Mouse (Mus musculus): ENCODE data around the gene Gins2.

Gene Gins2

DNA sequence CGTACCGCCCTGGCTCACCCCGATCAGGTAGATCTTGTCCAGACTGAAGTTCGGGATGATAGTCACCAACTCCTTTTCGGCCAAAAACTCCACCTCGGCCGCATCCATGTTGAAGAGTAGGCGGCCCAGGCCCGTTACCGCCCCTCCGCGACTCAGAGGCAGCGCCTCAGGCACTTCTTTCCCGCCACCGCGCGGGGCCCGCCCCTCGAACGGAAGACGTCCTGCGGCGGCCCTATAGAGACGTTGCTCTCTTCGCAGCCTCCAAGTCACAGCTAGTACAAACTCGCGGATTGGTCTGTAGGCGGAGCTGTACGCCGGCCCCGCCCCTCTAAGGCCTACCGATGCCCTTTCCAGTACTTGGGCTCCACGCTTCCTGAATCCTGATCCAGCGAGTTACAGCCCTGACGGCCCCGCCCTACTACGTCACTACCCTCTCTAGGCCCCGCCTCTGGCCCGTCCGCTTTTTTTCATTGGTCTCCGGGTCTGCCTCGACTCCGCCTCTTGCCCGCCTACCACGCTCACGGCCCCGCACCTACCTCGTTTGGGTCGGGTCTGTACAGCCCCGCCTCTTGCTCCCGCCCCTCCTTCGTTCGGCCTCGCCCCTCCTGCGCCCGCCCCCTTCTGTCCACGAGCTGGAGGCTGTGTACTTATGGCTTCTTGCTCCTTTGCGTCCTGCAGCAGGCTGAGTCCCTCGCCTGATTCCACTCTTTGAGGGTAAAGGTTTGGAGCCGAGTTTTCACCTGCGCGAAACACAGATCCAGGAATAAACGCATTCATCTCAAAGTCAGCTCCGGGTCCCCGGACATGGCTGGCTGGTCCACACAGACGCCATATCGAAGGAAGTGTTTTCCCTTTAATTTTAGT is at the start of gene Gins2:
TSS of gene Gins2 (minus strand) at position 397 of the 864 bp plus-strand sequence.
- peak; percentile 99 for DNase-seq (ENCODE audit: low spot score)

DNA sequence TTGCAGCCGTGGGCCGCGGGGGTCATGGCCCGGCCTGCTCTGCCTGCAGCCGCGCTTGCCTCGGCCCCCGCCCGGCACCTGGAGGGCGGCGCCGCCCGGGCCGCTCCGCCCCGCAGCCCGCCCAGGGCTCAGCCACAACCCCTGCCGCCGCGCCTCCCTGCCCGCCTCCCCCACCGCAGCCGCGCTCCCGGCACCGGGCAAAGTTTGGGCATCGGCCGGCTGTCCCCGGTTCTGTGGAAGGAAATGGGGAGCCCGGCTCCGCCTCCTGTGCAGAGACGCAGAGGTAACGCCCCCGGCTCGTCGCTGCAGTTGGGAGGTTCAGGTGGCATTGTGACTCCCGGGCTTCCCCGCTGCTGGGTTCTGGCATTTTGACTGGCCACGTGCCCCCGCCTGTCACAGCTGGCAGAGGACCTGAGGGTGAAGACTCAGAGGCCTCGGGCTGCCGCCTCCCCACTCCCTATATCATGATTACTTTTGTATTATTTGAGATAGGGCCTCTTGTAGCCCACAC is 45.3 kb upstream of the Gins2 start:
- peak; percentile 66 for DNase-seq (ENCODE audit: low spot score)

DNA sequence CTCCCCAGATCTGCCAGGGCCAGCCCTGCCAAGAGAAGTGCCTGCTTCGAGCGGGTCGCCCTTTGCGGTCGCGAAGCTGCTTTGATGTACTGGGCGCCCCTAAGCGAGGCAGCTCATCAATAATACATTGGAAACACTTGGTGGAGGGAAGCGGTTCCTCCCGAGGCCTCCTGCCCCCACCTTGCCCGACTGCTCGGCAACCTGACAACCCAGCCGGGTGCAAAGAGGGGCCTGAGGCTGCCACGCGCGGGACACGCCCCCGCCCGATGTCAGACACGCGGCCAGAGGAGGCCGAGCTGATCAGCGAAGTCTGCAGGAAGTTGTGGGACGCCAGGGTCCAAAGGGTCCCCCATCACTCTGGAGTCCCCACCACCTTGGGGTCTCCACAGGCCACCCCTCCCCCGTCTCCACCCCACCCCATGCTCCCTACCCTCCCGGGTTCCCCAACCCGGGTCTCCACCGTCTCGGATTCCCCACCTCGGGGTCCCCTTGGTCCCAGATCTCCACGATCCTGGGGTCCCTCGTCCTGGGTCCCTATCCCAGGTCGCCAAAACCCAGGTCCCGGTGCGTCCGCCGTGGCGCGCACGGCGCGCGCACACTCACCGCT is 44.7 kb upstream of the Gins2 start:
- DNase-seq (ENCODE audit: low spot score) = no peak

DNA sequence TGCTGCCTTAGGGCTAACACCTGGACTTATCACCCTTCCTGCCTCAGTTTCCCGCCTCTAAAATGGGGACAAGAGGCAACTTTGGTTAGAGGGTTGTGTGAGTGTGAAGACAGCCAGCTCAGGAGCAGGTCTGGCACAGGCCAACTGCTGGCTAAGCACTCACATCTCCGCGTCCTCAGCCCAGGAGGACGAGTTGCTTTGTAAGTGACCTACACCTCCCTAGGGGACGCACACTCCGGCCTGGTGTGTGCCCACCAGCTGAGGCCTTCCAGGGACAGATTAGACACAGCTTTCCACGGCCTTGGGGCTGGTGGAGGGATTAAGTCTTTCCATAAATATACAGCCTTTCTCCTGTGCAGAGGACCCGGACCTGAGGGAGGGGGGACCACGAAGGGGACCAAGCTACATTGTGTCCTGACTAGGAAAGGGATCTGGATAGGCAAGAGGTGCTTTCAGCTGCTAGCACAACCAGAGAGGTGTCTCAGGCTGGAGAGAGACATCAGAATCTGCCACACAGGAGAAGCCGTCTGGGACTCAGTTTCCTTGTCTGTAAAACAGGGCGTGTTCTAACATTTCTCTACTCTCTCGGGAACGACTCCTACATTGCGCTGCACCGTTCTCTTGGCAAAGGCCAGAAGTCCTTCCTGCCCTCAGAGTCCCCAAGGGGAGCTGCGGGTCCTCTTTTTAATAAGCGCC is 44.0 kb upstream of the Gins2 start:
- DNase-seq (ENCODE audit: low spot score) = no peak

DNA sequence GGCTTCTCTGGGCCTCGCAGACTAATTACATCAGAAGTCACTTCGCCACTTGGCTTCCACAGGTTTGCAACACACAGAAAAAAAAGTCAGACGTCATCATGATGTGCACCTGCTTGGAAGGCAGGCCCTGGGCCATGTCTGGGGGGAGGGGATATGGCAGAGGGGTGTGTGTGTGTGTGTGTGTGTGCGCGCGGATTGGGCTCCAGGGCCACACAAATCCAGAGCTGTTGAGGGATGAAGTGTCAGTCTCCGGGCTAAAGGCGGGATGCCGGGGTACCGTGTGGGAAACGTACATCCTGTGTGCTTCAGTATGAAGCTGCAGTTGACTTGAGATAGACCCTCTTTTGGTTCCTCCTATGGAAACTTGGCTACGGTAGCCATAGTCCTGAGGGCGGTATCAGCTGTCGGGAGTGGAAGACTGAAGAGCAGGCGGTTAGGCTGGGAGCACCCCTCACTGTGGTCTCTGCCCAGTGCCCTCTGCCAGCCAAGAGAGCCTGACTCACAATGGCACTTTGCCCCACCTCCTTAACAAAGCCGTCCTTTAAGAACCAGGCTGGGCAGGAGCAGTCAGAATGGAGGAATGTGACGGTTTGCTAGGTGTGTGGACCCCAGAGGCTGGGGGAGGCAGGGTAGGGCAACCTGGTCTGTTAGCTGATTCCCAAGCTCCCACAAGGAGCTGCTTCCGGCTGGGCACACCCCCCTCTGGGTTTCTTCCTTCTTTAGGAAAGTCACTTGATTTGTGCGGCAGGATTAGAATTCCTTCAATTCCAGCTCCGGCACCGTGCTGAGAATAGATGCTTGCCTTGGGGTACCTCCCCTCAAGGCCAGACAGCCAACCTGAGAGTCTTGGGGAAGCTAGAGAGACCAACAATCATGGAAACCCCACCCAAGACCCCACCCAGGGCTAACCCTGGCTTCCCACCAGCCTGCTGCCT is 42.6 kb upstream of the Gins2 start:
- no peak for DNase-seq (ENCODE audit: low spot score)

DNA sequence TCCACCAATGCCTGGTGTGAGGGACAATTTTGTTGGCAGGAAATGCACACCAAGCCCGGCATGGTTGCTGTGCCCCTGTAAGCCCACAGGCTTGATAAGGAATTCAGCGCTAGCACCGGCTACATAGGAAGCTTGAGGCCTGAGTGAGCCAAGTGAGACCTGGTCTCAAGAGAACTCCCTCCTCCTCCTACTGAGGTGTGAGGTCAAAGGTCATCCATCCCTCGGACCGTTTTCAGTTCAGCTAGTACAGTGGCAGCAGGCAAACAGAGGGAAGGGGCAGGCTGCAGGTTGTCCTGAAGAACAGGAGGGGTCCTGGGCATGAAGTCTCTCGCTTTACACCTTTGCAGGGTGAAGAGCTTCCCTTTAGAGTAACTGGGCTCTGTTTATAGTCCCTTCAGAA is 41.7 kb upstream of the Gins2 start:
- DNase-seq (ENCODE audit: low spot score) = no peak

DNA sequence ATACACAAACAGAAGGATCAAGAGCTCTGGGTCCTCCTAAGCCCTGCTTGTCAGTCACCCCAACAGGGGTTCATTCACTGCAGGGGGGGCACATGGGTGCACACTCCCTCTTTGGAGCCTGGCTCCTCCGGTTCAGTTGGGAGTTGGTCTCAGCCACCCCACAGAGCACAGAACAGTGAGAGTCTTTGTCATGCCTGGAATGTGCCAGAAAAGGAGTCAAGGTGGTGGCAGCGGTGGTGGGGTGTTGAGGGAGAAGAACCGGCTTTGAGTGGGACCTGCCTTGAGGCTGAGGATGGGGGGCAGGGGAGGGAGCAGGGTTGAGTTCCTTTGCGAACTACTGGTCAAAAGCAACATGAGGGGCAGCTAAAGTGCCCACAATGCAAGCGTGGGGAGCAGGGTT is 40.9 kb upstream of the Gins2 start:
- no peak for DNase-seq (ENCODE audit: low spot score)

DNA sequence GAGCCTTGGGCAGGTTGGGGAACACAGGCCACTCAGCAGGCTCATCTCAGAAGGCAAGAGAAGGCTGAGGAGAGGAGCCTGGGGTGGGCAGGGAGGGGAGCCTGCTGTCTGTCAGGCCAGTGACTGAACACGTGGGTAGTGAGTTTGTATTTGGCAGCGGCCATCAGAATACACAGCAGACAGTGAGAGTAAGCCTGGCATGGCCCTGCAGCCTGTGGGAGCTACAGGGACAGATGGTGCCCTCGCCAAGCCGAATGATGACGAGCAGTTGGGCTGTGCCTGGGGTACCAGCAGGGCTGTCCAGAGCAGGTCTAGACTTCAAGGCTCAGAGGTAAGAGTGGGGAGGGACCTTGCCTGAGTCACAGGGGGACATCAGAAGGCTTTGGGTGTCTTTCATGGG is 38.2 kb upstream of the Gins2 start:
- DNase-seq (ENCODE audit: low spot score) = no peak

DNA sequence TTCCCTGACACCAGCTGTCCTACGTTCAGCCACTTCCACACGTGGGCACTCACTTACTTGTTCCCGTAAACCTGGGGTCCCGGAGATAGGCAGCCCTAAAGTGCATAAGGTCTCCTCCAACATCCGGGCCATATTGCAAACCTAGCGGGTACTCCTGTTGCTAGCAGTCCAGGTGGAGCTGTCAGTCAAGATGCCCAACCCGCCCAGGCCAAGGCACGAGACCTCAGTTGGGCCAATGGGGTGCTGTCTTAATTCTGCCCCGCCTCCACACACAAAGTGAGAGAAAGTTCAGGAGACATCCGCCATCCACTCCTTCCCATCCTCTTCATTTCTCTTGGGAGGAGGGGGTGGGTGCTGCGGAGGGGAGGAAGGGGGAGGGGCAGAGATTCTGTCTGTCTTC is 37.4 kb upstream of the Gins2 start:
- DNase-seq (ENCODE audit: low spot score) = no peak

DNA sequence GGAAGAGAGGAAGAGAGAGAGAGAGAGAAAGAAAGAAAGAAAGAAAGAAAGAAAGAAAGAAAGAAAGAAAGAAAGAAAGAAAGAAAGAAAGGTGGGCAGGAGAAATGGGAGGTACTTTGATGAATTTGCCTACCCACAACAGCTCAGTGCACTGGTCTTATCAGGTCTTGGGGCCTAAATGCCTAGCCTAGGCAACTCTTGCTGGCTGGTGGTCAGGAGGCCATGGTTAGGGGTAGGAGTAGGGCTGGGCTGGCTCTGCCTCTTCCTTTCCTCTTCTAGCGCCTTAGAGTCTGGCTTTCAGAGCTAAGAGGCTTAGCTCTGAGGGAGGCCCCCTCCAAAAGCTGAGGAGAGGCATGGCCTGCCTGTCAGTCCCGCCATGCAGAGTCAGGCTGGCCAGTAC is 34.5 kb upstream of the Gins2 start:
- DNase-seq (ENCODE audit: low spot score) = no peak

DNA sequence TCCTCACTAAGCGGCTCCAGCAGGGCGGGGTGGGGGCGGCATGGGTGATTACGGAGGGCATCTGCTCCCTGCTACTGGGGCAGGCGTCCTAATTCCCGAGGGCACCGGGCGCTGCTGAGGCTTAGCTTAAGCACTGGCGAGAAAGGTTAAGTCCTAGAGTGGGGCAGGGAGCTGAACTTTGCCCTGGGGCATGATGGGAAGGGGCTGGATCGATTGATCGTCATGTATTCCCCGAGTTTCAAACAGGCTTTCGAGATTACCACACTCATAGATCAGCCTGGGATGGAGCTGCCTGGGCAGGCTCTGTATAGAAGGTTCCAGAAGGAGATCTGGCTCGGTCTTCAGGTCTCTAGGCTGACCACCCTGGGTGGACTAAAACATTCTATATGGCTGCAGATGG is 33.1 kb upstream of the Gins2 start:
- no peak for DNase-seq (ENCODE audit: low spot score)

DNA sequence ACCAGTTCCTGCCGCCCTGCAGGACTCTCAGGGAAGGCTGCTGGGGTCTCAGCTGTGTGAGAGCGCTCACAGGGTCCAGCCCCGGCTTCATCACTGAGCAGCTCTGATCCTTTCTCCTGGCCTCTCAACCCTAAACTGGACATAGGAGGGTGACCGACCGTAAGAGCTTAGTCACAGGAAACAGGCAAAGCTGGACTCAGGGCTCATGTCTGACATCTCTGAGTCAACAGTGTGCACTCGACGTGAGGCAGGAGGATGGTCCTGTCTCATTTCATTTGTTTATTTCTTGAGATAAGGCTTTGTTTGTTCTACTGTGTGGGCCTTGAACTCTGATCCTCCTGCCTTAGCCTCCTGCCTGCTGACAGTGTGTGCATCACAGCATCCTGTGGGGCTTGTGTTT is 31.3 kb upstream of the Gins2 start:
- no peak for DNase-seq (ENCODE audit: low spot score)

DNA sequence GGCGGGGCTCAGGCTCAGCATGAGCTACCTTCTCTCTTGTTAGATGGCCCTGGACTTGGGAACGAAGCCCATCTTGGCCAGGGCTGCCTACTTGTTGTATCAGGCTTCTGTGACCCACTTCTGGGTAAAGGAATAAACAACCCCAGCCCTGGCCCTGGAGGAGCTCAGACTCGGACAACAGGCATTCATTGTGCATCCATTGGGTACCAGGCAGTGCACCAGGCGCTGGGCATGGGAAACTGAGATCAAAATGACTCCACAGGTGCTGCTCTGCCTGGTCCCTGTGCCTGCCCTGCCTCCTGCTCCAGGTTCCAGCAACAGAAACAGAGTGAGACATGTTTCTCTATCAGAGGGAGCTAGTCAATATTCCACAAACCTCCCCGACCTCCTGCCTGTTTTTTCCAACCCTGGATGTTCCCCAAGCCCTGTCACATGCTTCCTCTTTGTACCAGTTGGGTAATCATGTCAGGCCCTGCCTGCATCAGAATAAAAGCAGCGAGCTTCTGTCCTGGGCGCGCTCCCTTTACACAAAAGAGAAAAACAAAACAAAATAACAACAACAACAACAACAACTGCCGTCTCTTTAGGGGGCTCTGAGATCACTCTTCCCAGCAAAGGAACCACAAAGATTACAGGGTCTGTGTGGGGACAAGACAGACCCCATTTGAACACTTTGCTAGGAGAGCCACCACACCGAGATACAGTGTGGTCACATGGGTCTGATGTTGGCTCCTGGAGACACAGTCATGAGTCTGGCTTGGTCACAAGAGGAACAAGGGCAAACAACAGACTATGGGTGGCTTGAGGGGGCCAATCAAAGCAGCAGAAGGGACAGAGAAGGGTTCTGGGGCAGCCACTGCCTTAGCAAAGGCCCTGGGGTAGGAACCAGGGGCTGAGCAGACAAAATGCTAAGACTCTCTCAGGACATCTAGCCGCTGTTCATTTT is 30.4 kb upstream of the Gins2 start:
- no peak for DNase-seq (ENCODE audit: low spot score)

DNA sequence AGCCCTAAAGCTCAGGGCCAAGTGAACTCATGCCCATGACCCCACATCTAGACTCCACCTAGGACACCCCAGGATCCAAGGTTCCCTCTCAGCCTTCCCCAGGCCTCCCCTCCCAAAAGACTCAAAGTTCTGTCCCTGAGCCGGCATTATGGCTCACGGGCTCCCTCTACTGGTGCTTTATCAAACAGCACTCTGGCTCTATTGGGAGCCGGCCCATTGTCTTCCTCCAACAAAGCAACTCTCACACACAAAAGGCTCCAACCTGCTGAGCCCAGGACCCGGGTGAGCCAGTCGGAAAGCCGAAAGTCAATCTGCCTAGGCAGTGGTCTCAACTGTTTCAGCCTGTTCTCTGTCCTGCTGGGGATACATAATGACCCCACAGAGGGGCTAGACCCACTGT is 29.0 kb upstream of the Gins2 start:
- DNase-seq (ENCODE audit: low spot score) = peak; percentile 81

DNA sequence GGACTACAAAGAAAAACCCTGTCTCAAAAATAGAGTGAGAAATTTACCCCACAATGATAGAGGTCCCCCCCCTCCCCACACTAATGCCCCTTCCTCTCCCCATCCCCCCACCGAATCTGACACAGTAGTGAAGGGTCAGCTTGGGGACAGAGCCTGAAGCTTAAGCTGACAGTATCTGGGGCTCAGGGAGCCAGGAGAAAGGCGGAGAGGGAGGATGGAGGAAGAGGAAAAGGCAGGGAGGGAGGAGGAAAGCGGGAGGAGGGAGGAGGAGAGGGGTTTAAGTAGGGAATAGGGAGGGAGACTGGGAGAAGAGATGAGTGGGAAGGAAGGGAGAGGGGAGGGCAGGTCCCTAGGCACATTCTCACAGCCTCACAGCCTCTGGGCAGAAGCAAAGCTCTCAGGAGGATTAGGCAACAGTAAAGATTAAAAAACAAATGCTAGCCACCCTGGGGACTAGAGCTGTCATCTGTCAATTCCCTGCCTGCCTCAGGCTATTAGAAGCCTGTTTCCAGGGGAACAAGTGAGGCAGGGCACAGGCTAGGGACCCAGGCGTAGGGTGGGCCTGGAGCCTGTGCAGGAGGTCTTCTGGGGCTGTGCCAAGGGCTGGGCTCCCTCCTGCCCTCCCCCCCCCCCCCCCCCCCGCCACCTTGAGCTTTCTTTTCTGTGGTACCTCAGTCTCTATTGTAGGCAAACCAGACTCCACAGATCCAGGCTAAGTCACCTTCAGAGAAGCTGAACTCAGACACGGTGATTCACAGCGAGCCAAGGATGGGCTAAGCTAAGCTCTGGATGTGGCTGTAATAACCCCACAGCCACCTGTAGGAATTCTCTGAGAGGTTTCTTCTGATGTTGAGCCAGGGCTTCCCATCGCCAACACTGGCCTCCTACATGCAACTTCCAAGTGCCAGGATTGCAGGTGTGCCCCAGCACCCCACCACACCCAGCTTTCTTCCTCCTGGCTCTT is 27.8 kb upstream of the Gins2 start:
- no peak for DNase-seq (ENCODE audit: low spot score)

DNA sequence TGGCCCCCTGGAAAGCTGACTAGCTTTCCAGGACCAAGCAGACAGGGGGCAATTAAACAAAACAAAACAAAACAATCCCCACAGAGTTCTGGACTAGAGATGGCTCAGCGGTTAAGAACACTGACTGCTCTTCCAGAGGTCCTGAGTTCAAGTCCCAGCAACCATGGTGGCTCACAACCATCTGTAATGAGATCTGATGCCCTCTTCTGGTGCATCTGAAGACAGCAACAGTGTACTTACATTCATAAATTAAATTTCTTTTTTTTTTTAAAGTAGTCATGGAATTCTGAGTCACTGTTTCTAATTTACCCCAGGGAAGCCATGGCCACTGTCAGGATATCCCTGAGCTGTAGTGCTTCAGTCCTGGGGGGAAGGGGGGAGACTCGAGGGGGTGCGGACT is 25.4 kb upstream of the Gins2 start:
- no peak for DNase-seq (ENCODE audit: low spot score)

DNA sequence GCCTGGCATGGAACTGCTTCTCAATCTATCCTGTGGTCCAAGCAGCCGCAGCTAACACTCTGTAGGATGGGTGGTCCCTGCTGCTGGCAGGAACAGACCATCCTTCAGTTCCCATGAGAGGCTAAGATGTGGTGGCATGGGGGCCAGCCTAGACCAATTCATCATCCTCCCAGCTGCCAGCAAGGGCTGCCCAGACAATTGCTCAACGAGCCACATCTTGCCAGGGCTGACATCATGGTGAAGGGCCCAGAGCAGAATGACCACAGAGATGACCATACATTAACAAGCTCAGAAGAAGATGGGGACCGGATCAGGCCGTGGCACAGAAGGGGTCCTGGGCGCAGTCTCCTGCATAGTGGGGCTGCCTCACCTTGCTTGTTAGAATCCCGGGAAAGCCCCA is 21.7 kb upstream of the Gins2 start:
- DNase-seq (ENCODE audit: low spot score) = no peak

DNA sequence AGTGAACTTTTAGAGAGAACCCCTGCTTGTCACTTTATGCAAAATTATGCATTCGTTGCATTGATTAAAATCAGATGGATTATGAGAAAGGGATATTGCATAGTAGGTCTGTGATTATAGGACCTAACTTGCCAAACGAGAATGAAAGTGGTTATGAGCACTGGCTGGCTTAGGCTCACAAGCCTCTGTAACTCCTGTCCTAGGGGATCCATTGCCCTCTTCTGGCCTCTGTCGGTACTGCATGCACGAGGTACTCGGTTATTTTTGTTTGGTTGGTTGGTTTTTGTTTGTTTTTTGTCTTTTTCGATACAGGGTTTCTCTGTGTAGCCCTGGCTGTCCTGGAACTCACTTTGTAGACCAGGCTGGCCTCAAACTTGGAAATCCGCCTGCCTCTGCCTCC is 18.8 kb upstream of the Gins2 start:
- peak; percentile 92 for DNase-seq (ENCODE audit: low spot score)

DNA sequence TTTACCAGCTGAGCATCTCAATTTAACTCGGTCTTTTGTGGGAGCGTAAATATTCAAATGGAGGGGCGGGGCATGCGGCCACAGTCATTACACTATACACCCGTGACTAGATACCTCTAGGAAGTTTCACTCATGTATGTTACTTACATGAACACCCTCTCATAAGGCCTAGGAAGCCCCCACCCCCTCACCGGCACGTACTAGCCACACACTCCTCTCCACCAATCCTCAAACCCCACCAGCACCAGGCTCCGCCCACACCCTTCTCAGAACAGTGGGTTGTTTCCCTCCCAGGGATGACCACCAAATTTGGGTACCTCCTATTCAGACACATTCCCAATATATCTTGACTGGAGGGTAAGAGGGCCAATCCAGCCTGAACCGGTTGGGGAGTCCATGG is 18.4 kb upstream of the Gins2 start:
- DNase-seq (ENCODE audit: low spot score) = peak; percentile 62

DNA sequence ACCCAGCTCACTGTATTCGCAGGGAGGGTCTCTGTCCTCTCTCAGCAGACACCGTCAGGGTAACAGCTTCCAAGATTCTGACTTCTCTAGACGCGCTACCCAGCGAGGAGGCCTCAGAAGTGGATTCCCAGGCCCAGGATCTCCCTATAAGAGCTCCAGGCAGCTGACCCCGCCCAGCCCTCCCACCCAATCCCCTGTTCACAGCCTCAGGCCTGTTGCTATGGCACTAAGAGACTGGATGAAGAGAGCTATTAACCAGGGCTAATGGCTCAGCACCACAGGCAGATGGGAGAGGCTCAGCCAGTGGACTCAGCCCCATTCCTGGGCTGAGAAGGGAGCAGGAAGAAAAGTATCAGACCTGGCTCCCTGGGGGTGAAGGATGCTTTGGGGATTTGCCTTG is 13.6 kb upstream of the Gins2 start:
- DNase-seq (ENCODE audit: low spot score) = no peak
